Mouse (Mus musculus): ENCODE measurements around the gene Mrps15. TPM values are rescaled to one million over a fixed set of nuclear protein-coding genes. Genes with fewer than 3 reads are reported as not detected.

Gene Mrps15
- polyA plus RNA-seq, 1 experiment, result 98.1 TPM

DNA sequence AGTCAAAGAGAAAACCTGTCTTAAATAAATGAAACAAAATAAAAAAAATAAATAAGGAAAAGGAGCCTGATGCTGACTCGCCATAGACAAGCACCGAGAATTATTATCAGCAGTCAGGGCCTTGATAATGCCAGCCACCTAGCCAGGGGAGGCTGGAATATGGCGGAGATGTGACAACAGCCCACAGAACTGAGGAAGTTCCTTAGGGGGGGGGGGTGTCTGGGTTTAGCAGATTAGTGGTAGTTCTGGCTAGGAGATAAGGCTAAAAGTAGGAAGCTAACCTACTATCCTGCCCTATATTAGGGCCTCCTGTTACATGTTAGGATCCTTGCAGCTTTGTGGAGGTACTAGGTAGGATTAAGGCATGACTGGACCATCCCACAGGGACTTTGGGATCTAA lies 18.7 kb upstream of the Mrps15 start:
- H3K4me3 ChIP-seq (replicated peaks; ENCODE audit: control insufficient read depth, low read depth, low read length), result no peak overlapping the region
- H3K27ac ChIP-seq (ENCODE audit: control insufficient read depth, insufficient read depth, low read depth, low read length, poor library complexity), result no peak overlapping the region
- H3K4me1 ChIP-seq (ENCODE audit: control insufficient read depth, insufficient read depth, low read length), result no peaks in the 10 kb centered on the region
- WGBS, result 26% methylated on average over 3 of the region's 3 CpGs
- no peak for TF ChIP-seq POLR2A (IDR thresholded peaks at IDR 0.05; ENCODE audit: borderline replicate concordance, control insufficient read depth, low read depth, low read length)
- TF ChIP-seq CTCF (IDR thresholded peaks at IDR 0.05; ENCODE audit: control insufficient read depth, insufficient read depth, low read length), result no peak

DNA sequence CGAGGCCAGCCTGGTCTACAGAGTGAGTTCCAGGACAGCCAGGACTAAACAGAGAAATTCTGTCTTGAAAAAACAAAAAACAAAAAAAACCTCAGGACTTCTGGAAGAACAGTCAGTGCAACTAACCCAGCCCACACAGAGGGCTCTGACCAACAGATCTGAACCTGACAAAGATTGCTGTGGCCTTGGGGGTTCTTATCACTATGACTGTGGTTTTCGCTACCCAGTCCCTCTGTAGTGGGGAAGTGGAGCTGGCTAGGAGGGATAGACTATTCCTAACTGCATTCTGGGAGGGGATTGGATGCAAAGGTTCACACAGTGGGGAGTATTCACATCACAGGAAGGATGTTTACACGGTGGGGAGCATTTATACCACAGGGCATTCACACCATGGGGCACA lies 17.7 kb upstream of the Mrps15 start:
- 58% methylated on average over 3 of the region's 3 CpGs for WGBS
- TF ChIP-seq POLR2A (IDR thresholded peaks at IDR 0.05; ENCODE audit: borderline replicate concordance, control insufficient read depth, low read depth, low read length) (no peak), CTCF (IDR thresholded peaks at IDR 0.05; ENCODE audit: control insufficient read depth, insufficient read depth, low read length) (no peak)
- H3K27ac ChIP-seq (ENCODE audit: control insufficient read depth, insufficient read depth, low read depth, low read length, poor library complexity), result no peak overlapping the region
- no peaks in the 10 kb centered on the region for H3K4me1 ChIP-seq (ENCODE audit: control insufficient read depth, insufficient read depth, low read length)
- no peak overlapping the region for H3K4me3 ChIP-seq (replicated peaks; ENCODE audit: control insufficient read depth, low read depth, low read length)

GRCm38 (mm10) chr4:126030705-126031104 lies 16.0 kb upstream of the Mrps15 start:
- Histone ChIP-seq H3K27ac (ENCODE audit: control insufficient read depth, insufficient read depth, low read depth, low read length, poor library complexity) (no peak overlapping the region), H3K4me3 (replicated peaks; ENCODE audit: control insufficient read depth, low read depth, low read length) (no peak overlapping the region), H3K4me1 (ENCODE audit: control insufficient read depth, insufficient read depth, low read length) (peaks cover 2% of the 10 kb centered on the region; the same call in 1 of the 2 replicates)
- WGBS, result 23% methylated on average over 5 of the region's 5 CpGs
- TF ChIP-seq POLR2A (IDR thresholded peaks at IDR 0.05; ENCODE audit: borderline replicate concordance, control insufficient read depth, low read depth, low read length) (no peak), CTCF (IDR thresholded peaks at IDR 0.05; ENCODE audit: control insufficient read depth, insufficient read depth, low read length) (no peak)

- Histone ChIP-seq H3K4me1 (ENCODE audit: control insufficient read depth, insufficient read depth, low read length) (peaks cover 2% of the 10 kb centered on the region; the same call in 1 of the 2 replicates), H3K27ac (ENCODE audit: control insufficient read depth, insufficient read depth, low read depth, low read length, poor library complexity) (no peak overlapping the region), H3K4me3 (replicated peaks; ENCODE audit: control insufficient read depth, low read depth, low read length) (no peak overlapping the region)
- TF ChIP-seq CTCF (IDR thresholded peaks at IDR 0.05; ENCODE audit: control insufficient read depth, insufficient read depth, low read length) (no peak), POLR2A (IDR thresholded peaks at IDR 0.05; ENCODE audit: borderline replicate concordance, control insufficient read depth, low read depth, low read length) (no peak)
- 58% methylated on average over 5 of the region's 5 CpGs for WGBS
These were observed 11.3 kb upstream of the Mrps15 start for GRCm38 (mm10) chr4:126035413-126035812.

- WGBS, result 56% methylated on average over 7 of the region's 7 CpGs
- Histone ChIP-seq H3K4me1 (ENCODE audit: control insufficient read depth, insufficient read depth, low read length) (no peaks in the 10 kb centered on the region; the same call in 1 of the 2 replicates), H3K4me3 (replicated peaks; ENCODE audit: control insufficient read depth, low read depth, low read length) (no peak overlapping the region), H3K27ac (ENCODE audit: control insufficient read depth, insufficient read depth, low read depth, low read length, poor library complexity) (no peak overlapping the region)
- TF ChIP-seq POLR2A (IDR thresholded peaks at IDR 0.05; ENCODE audit: borderline replicate concordance, control insufficient read depth, low read depth, low read length) (no peak), CTCF (IDR thresholded peaks at IDR 0.05; ENCODE audit: control insufficient read depth, insufficient read depth, low read length) (no peak)
These were observed 4.9 kb downstream of the Mrps15 start for GRCm38 (mm10) chr4:126051617-126052016.

DNA sequence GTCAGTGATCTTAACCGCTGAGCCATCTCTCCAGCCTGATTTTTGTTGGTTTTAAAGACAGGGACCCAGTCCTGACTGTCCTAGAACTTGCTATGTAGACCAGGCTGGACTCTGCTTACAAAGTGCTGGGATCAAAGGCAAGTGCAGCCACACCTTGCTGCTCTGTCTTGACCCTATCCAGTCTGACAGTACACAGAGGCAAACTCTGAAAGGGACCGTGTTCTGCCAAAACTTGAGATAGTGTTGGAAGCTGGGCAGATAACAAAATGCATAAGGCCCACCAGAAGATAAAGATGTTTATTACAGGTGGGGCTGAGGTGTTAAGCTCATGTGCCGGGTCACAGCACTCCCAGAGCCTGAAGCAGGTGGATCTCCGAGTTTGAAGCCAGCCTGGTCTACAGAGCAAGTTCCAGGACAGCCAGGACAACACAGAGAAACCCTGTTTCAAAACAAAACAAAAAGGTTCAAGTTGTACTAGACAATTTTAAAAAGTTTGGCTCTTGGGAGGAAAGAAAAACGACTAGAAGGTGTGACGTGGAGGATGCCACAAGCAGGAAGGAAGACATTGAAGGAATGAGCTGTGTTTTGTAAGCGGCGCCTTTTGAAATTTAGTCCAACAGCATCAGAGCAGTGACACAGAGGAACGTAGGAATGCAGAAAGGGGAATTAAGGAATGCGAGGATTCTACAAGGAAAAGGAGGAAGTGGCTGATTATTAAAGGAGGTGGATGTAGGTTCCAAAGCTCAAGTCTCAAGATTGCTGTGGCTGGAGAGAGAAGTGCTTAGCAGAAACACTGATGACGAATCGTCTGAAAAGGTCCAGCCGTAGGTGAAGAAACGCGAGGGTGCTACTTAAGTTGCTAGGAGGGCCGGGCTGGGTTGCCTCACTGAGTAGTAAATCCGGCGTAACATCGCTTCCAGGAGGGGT lies 10.7 kb downstream of the Mrps15 start:
- Histone ChIP-seq H3K4me3 (replicated peaks; ENCODE audit: control insufficient read depth, low read depth, low read length) (peak overlapping the region; percentile 72), H3K27ac (ENCODE audit: control insufficient read depth, insufficient read depth, low read depth, low read length, poor library complexity) (peak overlapping the region; percentile 74), H3K4me1 (ENCODE audit: control insufficient read depth, insufficient read depth, low read length) (no peaks in the 10 kb centered on the region; the same call in 1 of the 2 replicates)
- WGBS, result 11% methylated on average over 19 of the region's 19 CpGs
- no peak for TF ChIP-seq CTCF (IDR thresholded peaks at IDR 0.05; ENCODE audit: control insufficient read depth, insufficient read depth, low read length)
- TF ChIP-seq POLR2A (IDR thresholded peaks at IDR 0.05; ENCODE audit: borderline replicate concordance, control insufficient read depth, low read depth, low read length), result no peak

DNA sequence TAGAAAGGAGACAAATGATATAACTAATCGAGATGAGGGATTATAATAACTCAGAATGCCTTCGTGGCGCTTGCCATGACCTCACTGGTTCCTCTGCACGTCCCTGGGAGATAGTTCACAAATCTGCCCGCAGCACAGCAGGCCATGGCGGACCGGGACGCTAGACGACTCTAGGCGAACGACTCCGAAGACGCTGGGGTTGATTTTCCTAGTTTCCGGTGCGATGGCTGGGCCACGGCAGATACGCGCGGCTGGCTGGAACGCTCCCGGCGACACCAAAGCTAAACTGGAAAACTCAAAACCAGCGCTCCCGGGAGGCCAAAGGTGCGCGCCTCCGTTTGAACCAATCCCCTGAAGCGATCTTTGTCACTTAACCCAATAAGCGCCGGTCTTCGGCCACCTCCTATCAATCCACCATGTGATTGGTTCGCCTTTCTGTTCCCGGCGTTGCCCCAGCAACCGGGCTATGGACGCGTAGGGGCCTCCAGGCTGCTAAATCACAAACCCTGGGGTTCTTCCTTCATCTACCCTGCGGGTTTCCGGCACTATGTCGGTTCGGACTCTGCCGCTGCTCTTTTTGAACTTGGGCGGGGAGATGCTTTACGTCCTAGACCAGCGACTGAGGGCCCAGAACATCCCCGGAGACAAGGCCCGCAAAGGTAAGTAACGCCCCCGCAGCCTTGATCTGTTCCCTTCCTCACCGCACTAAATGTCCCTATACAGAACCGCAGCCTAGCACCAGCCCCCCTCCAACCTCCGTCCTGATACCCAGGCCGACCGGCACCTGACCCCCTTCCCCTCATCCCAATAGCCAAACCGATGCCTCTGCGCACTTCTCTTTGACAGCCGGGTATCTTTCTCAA lies 11.6 kb downstream of the Mrps15 start, which contains the start of gene Oscp1:
TSS of gene Oscp1 (plus strand) at position 432 of the 863 bp plus-strand sequence.
- TF ChIP-seq CTCF (IDR thresholded peaks at IDR 0.05; ENCODE audit: control insufficient read depth, insufficient read depth, low read length), result no peak
- TF ChIP-seq POLR2A (IDR thresholded peaks at IDR 0.05; ENCODE audit: borderline replicate concordance, control insufficient read depth, low read depth, low read length), result peak; percentile 39; the same call in 1 of the 2 replicates
- WGBS, result 2% methylated on average over 57 of the region's 57 CpGs
- Histone ChIP-seq H3K27ac (ENCODE audit: control insufficient read depth, insufficient read depth, low read depth, low read length, poor library complexity) (peak within 1 kb of the TSS; percentile 74), H3K4me3 (replicated peaks; ENCODE audit: control insufficient read depth, low read depth, low read length) (peak within 1 kb of the TSS; percentile 72), H3K4me1 (ENCODE audit: control insufficient read depth, insufficient read depth, low read length) (no peaks in the 10 kb centered on the region; the same call in 1 of the 2 replicates)

DNA sequence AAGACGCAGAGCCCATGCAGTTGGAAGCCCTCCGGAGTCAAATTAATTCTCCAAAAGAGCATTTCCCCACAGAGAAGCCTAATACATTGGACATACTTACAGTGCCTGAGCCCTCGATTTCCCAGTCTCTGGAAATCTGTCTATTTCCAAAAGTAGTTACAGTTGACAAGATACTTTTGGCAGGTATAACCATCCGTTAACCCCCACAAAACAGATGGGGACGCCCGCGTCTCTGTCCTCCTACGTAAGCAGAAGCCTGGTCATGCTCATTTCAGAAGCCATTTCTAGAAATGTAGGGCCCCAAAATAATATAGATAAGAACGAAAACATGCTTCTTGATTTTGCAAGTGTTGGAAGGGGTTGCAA lies 12.3 kb downstream of the Mrps15 start:
- Histone ChIP-seq H3K4me3 (replicated peaks; ENCODE audit: control insufficient read depth, low read depth, low read length) (peak overlapping the region; percentile 72), H3K4me1 (ENCODE audit: control insufficient read depth, insufficient read depth, low read length) (no peaks in the 10 kb centered on the region; the same call in 1 of the 2 replicates), H3K27ac (ENCODE audit: control insufficient read depth, insufficient read depth, low read depth, low read length, poor library complexity) (no peak overlapping the region)
- 51% methylated on average over 9 of the region's 9 CpGs for WGBS
- TF ChIP-seq POLR2A (IDR thresholded peaks at IDR 0.05; ENCODE audit: borderline replicate concordance, control insufficient read depth, low read depth, low read length), result no peak
- no peak for TF ChIP-seq CTCF (IDR thresholded peaks at IDR 0.05; ENCODE audit: control insufficient read depth, insufficient read depth, low read length)

Data from bone marrow, adult 2 months (tissue).